Mouse (Mus musculus): ENCODE results near the gene Arhgap42.

GRCm38 (mm10) chr9:9211411-9212087 lies 27.4 kb downstream of the Arhgap42 start:
- TF ChIP-seq CTCF (IDR thresholded peaks at IDR 0.05; ENCODE audit: borderline replicate concordance, extremely low read depth, insufficient read depth, insufficient read length): no peak
- TF ChIP-seq POLR2A (IDR thresholded peaks at IDR 0.05; ENCODE audit: borderline replicate concordance, extremely low read depth, insufficient read depth, insufficient read length, poor library complexity, severe bottlenecking): no peak

Data from brain, embryonic 14.5 days (tissue).